Mouse (Mus musculus) layer of hippocampus, adult 9-10 months (tissue): ENCODE measurements around the gene Sort1.

Experiments used
- DNase-seq: peaks from one replicate; pipeline ENCODE4 v3.0.0; 2022; ENCODE audit warnings: low spot score

Sort1 gene

DNA sequence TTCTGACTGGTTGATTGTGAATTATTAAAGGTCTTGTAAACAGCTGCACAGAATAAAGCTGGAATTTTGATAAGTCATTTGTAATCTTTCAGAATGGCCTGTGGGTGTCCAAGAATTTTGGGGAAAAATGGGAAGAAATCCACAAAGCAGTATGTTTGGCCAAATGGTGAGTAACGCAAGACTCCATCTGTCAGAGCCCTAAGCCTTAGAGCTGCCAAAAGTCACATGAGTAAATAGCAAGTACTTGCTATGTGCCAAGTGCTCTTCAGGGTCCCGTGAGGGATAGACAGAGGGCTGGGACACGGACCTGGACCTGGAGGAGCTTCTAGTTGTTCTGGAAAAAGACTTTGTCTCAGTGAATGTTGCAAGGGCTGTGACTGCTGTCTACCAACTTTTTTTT is 44.0 kb downstream of the Sort1 start:
- no peak for DNase-seq

DNA sequence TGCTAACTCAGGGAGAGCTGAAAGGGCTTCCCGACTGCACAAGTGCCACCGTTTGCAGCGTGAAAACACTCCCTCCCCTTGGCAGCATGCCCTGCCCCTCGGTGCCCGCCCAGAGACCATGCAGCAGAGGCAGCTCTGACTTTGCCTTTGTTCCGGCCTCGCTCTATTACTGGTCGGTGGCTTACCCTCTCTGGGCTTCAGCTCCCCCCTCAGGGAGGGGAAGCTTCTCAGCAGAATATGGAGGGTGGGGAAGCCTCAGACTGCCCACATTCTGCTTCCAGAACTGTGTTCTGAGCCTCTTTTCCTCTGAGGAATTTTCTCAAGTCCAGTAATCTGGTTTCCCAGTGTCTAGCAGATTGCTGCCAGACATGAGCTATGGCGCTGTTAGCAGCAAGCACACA is 44.6 kb downstream of the Sort1 start:
- no peak for DNase-seq

DNA sequence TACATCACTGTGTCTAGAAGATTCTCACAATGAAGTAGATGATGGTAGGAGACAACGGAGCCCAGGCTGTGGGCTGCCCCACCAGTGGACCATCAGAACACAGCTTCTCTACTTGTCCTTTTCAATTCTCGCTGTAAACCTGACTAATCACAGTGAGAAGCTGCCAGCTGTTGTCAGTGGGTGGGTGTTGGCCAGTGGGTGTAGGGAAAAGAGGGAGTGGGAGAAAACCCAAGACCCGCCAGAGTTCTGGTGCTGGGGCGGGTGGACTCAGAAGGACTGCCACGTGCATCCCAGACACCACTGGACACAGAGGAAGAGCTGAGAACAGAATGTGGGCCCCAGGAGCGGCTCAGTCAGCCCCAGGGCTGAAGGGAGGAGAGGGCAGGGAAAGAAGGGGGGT is 46.9 kb downstream of the Sort1 start:
- DNase-seq = no peak

DNA sequence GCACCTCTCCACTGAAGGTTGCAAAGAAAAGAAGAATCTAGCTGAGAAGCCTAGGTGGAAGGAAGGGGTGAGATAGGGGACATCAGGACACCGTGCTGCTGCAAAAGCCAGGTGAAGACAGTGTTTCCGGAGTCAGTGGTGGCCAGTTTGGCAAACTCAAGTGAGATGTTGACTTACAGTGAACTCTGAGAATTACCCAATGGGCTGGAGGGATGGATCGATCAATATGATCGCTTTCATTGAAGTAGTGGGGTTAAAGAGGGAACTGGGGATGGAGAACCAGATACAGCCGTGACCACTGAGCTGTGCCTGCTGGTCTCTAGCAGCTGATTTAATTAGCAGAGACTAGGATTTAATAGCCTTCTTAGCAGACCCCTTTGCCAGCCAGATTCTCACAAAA is 53.0 kb downstream of the Sort1 start:
- DNase-seq = no peak

DNA sequence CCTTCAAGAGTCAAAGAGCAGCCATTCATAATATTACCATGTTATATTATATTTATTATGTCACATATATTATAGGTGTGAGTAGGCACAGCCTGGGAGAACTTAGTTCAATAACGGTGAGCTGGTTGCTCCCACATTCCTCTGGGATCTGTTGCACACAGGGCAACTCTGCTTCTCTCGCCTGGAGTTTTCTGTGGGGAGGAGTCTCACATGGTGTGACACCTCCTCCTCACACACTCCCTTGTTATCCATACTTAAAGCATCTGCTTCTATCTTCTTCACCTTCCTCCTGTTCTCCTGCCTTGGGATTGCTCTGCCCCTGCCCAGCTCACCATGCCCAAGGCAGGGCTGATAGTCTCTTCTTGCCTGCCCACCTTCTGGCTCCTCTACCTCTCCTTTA is 57.2 kb downstream of the Sort1 start:
- DNase-seq = no peak

DNA sequence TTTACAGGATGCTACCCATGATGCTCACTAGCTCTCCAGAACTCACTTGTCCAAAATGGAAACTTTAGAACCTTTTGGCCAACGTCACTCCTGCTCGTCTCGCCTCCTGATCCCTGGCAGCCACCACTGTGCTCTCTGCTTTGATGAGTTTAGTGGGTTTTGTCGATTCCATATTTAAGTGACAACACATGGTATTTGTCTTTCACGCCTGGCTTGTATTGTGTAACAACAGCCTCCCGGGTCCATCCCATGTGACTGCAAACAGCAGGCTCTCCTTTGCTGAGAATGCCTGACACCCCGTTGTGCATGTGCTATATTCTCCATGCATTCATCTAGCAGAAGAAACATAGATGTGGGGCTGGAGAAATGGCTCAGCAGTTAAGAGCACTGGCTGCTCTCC is 58.3 kb downstream of the Sort1 start:
- DNase-seq = no peak

DNA sequence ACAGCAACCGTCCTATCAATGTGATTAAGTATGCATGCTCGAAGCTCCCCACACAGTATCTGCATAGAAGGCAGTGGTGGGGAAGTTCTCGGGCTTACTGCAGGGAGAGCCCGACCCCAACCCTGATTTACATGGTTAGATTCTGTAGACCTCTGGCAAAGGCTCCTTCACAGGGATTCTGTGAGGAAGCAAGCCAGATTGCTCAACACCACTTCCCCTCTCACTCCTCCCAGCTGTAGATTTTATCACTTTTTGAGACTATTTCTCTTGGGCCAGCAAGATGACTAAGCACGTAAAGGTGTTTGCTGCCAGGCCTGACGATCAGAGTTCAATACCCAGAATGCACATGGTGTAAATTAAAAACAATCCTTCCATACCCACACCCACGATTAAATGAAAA is 62.0 kb downstream of the Sort1 start:
- DNase-seq = no peak

DNA sequence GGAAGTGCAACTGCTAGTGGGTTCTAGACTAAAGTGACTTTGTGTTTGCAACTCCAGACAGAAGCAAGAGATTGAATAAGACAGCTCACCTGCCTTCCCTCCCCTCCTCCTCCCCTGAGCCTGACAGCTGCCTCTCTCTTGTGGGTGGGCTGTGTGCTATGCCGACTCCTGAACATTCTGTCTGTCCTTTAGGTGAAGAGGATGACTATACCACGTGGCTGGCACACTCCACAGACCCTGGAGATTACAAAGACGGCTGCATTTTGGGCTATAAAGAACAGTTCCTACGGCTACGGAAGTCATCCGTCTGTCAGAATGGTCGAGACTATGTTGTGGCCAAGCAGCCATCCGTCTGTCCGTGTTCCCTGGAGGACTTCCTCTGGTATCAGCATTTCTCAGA is 64.5 kb downstream of the Sort1 start:
- no peak for DNase-seq

DNA sequence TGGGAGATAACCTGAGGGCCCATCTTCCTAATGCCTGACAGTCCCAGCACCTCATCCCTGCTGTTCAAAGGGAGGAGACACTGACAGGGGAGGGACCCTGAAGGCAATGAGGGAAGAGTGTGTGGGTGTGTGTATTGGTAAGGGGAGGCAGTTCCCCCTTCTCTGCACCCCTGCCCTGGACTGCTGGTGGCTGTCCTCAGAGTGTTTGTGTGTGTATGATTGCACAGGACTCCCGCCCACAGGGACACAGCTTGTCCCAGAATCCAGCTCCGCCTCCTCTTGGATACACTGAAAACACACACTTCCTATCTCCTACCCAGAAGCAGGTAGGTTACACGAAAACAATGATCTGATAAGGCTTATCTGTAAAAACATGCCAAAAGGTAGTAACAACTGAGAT is 71.4 kb downstream of the Sort1 start:
- no peak for DNase-seq

DNA sequence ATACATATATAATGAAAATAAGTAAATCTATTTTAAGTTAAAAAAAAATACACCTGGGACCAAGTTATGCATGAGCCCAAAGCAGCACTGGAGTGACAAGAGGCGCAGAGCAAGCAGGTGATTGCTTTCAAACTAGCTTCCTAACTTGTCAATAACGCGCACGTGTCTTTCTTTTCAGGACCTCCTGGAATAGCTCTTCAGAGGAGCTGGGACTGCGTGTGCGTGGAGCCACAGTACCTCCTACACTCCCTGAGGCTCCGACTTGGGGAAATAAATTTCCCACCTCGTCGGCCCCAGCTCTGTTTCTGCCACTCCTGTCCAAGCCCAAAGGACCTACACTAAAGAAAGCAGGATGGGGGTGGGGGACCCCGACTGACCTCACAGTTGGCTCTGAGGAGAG is 73.2 kb downstream of the Sort1 start:
- DNase-seq = no peak

DNA sequence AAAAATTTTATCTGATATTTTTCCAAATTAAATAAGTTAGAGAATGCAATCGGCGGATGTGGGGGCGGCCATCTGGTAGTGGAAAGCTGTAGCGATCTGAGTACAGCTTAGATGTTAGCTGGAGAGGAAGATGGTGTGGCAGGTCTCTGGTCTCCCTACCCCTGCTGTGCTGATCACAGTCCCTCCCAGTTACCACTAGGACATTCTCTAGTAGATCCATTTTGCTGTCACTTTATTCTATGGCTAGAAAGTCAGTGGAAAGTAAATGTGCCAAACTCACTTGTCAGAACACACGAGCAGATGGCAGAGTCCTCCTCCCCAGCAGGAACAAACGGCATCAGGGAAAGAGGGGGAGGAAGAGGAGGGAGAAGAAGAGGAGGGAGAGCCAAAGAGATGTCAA is 74.6 kb downstream of the Sort1 start:
- no peak for DNase-seq

DNA sequence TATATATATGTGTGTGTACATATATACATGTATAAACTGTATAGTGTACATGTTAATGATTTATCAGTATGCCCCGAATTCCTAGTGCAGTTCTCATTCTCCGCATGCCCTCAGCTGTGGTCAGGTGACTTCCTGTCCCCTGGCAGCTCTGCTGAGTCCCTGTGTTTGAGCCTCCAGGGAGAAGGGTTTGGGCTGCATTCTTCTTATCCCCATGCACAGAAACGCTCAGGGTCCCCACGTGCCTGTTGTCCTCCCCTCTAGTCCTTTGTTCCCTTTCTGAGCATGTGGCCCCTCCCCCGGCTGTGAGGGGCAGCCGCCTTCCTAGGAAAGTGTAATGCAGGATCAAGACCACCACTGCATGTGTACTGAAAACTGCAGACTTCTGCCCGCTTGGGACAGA is 77.0 kb downstream of the Sort1 start:
- DNase-seq = no peak

DNA sequence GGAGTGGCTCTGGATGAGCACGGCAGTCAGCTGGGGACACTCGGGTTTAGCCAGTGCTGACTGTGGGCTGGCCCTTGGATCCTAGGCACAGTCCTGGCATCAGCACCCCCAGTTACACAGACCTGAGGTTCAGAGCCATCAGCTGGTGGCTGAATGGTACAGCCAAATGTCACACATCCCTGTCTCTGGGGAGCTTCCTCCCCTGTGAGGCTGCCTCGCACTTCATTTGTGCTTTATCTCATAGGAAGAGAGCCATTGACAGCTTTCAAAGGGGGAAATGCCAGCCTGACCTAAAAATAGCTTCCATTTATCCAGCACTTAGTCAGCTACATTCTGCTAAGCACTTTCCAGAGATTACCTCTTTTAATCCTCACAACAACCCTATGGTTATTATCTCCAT is 79.7 kb downstream of the Sort1 start:
- no peak for DNase-seq

DNA sequence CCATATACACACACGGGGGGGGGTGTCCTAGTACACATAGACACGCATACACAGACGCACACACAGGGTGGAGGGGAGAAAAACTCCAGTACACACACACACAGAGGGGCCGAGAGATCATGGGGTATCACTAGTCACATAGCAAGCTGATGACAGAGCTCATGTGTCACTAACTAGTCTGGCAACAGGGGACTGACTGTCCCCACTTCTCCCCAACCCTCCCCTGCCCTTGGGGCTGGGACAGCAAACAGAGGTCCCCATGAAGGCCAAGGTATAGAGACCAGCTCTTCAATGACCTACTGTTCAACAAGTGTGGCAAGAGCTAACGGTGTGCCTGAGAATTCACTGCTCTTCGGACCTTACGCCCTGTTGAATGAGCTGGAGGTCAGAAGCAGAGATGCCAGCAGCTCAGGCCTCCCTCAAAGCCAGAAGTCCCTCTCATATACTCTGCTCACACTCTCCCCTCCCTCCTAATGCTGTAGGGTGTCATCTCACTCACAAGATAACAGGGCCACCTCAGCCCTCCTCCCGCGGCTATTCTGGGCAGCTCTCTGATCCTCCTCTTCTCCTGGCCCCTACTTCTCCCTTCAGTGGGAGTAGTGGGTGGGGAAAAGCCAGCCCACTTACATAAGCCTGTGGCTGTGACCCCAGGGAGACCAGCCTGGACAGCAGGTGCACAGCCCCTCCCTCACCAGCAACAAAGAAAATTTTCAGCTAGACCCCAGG is 80.6 kb downstream of the Sort1 start, which contains the start of gene Mybphl:
Mybphl (plus strand) TSS at position 642 of the 726 bp plus-strand sequence.
- DNase-seq = no peak

DNA sequence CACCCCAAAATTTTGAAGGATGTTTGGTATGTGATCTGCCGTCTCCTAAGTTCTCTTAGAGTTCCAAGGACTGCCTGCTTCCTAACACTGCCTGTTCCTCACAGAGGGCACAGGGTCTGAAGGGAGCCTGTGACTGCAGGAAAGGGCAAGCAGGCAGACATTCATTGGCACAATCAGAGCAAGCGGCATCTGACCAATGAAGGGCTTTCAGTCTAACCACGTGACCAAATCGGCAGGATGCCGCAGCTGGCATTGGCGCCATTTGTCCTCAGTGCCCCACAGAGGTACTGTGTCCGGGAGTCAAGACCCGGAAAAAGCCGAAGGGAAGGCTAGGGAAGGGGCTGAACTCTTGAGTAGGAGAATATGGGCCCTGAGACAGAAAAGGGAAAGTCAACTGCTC is 83.3 kb downstream of the Sort1 start:
- no peak for DNase-seq

DNA sequence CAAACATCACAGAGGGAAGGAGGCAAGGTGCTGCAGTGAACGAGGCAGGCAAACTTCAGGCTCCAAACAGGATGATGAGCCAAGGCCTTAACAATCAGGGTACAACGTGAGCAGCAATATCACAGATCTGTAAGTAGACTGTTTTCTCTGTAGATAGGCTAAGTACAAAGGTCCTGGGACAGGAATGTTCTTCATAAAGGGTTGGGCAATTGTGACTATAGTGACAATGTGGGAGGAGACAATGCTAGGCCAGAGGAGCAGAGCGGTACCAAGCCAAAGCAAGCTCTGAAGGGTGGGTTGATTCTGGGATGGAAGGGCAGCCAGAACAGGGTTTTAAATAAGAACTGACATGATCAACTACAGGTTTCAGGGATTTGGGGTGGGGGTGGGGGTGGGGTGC is 83.9 kb downstream of the Sort1 start:
- DNase-seq = no peak

DNA sequence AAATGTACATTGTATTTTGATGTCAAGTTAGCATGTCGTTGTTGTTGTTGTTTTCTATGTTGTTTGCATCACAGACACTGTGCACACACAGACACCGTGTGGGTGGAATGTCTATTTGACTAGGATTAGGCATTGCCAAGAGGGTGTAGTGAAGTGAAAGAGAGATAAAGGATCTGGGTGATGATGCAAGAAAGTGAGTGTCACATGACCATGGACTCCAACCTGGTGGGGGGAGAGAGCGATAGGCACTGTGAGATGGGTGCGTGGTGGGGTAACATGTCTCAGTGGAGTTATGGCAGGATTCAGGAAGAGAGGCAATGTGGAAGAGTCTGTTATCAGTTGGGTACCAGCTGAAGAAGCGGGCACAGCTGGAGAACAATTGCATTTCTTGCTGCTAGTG is 84.8 kb downstream of the Sort1 start:
- no peak for DNase-seq

DNA sequence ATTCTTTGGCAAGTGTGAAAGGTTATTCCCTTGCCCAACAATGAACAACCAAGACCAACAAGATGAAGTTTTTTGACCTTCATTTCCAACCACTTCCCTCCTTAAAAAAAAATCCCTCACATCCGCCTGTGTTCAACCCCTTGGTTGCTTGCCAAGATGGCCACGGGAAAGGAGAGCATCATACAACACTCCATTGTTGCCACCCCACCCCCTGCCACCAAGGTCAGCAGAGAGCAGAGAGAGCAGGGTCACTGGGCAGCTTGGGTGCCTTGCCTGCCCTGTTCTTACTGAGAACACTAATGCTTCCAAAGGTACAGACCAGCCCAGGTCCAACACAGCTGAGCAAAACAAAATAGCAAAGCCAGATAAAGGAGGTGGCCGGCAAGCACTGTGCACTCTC is 88.4 kb downstream of the Sort1 start:
- DNase-seq = no peak

DNA sequence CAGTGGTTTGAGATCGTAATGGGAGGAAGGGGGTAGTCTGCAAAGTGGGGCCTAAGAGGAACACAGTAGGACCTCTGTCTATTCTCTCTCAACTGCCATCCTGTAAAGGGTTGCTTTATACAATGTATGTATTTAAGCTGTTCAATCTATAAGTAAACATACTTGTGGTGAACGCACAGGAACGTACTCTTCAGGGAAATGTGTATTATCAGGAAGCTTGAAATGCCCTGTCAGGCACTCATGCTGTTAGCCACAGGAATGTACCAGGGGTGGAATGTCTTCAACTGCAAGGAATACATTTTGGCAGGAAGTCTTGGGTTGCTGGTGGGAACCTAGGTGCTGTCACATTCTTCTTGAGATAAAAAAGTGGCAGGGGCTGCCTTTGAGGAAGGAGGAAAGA is 88.8 kb downstream of the Sort1 start:
- DNase-seq = no peak

DNA sequence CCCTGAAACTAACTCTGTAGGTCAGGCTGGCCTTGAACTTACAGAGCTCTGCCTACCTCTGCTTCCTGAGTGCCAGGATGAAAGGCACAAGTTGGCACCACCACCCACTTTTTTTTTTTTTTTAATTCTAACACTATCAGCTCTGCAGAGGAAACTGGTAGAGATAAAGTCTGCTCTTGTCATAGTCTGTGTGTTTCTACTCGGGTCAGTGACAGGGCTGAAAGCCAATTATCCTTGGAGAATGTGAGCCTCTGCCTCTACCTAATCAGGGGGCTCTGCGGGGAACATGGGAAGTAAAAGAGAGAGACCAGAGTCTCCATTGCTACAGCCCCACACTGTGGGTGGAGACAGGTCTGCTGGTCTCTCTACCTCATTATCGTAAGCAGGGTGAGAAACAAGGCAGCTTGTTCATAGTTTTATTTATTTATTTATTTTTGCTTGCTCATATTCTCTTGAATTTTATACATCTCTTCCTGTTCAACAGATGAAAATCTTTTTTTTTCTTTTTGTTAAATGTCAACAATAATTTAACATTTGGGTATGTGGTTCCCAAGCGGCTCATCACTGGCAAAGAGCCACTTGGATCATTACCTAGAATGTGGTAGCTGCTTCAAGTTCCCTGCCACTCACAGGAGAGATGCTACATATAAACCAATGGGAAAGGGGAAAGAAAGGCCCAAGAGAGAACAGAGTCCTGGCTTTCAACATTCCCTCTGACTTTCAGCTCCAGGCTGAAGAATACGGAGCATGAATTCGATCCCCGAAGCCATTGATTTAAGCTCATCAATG is 95.2 kb downstream of the Sort1 start:
- DNase-seq = no peak

DNA sequence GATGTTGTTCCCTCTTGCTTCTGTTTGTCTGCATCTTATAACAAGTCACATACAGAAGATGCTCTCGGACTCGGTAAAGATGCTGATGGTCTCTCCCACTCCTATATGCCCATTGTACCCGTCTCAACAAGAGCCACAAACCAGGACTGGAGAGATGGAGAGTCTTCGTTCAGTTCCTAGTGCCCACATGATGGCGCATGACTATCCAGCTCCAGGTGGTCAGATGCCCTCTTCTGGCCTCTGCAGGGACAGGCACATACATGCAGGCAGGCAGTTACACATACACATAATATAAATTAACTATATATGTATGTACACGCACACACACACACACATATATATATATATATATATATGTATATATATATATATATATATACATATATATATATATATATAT is 96.8 kb downstream of the Sort1 start:
- DNase-seq = no peak

DNA sequence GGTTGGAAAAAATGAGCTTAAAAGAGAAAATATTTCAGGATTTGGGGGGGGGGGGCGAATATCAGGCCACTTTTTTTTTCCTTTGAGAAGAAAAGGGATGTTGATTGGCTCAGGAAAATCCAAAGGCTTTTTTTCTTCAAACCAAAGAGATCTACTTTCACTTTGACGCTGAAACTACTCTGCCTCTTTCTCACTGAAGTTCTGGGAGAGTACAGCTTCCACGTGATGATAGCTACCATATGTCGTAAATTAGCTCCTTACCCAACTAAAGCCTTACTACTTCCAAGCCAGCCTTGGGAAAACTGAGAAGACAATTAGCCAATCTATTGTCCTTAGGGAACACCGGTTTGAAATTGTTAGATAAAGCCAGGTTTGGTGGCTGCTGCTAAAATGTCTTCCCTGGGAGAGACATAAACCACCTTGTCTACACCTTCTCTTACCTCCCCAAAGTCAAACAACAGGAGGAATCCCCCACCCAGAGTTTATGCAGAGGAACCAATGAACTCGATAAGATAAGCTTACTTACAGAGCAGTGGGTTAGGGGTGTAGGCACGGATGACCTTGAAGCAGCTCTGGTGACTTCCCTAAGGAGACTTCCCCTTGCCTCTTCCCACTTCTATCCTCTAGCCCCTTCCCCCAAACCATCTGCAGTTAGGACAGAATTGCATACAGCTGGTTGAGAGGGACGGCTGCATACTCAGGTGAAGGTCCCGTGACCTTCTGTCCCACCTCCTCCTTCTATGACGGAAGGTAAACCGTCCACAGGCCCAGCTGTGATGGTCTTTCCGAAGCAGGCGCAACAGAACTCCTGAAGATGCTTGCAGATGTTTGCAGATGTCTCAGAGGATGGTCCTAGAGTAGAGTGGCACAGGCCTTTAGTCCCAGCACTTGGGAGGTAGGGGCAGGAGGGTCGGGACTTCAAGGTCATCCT is 98.3 kb downstream of the Sort1 start:
- no peak for DNase-seq
